Mouse (Mus musculus): ENCODE measurements around the gene Pitpnm2.
"Not testable (repeated sequence)": the region's sequence is repeated elsewhere in the genome, so short reads cannot be mapped to it uniquely, and the experiment has no call there.

The Pitpnm2 gene

GRCm38 (mm10) chr5:124221037-124221735 is 28.4 kb downstream of the Pitpnm2 start:
- no peak for DNase-seq (ENCODE audit: low read depth)

DNA sequence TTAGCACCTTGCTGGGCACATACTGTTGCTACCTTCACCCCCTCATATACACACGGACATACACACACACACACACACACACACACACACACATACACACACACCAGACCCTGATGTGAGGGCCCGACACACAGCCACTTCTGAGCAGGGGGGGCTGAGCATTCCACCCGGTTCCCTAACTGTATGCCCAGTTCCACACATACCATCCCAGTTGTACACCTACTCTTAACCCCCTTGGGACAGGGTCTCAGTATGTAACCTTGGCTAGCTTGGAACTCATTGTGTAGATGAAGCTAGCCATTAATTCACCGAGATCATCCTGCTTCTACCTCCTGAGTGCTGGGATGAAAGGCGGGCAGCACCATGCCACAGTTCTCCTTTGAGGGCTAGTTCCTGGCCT is 29.0 kb downstream of the Pitpnm2 start:
- DNase-seq (ENCODE audit: low read depth), result no peak

DNA sequence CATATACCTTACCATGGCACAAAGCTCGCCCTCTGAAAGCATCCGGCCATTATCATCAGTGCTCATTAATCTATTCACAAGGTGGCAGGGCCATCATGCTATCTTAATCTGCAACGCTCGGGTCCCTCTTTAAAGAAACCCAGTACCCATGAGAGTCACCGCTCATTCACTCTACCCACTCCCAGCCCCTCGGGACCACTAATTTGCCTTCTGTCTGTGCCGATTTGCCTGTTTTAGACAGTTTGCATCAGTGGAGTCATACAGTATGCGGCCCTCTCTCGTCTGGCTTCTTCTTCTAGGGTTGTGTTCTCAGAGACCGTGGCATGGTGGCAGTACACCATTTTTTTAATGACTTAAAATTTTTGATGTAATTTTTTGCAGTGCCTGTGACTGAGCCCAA is 30.1 kb downstream of the Pitpnm2 start:
- no peak for DNase-seq (ENCODE audit: low read depth)

- DNase-seq (ENCODE audit: low read depth), result no peak
Measured at GRCm38 (mm10) chr5:124218986-124219385, 30.6 kb downstream of the Pitpnm2 start.

- no peak for DNase-seq (ENCODE audit: low read depth)
Measured at GRCm38 (mm10) chr5:124217566-124218249, 31.9 kb downstream of the Pitpnm2 start.

DNA sequence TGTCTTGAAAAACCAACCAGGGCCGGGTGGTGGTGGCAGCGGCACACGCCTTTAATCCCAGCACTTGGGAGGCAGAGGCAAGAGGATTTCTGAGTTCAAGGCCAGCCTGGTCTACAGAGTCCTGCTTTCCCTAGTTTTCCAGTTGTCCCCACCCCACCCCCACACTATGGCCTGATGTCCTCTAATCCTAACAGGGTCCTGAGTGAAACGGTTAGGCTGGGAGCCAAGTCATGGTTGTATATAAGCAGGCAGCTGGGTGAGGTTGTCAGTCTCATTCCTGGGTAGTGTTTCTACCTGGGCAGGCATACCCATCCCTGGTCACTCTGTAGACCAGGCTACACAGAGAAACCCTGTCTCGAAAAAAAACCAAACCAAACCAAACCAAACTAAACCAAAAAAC is 32.5 kb downstream of the Pitpnm2 start:
- DNase-seq (ENCODE audit: low read depth), result not testable (repeated sequence)

- DNase-seq (ENCODE audit: low read depth), result no peak
Measured at GRCm38 (mm10) chr5:124216403-124216802, 33.2 kb downstream of the Pitpnm2 start.

DNA sequence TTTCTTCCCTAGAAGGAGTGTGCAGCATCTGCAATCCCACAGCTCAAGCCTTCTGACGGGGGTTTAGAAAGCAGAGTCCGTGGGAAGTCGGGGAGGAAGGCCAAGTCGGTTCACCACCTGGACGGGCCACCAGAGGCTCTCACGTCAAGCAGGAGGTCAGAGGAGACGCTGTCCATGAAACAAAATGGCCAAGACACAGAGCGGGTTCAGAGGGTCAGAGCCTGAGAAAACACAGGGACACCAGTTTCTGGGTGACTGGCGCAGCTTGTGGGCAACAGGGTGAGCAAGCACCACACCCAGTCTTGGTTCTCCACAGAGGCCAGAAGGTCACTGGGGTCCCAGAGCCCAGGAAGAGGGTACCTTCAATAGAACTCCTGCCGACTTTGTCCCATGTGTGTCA is 33.9 kb downstream of the Pitpnm2 start:
- no peak for DNase-seq (ENCODE audit: low read depth)

- no peak for DNase-seq (ENCODE audit: low read depth)
Measured at GRCm38 (mm10) chr5:124214516-124215145, 34.9 kb downstream of the Pitpnm2 start.

GRCm38 (mm10) chr5:124213588-124214469 is 35.7 kb downstream of the Pitpnm2 start:
- no peak for DNase-seq (ENCODE audit: low read depth)

DNA sequence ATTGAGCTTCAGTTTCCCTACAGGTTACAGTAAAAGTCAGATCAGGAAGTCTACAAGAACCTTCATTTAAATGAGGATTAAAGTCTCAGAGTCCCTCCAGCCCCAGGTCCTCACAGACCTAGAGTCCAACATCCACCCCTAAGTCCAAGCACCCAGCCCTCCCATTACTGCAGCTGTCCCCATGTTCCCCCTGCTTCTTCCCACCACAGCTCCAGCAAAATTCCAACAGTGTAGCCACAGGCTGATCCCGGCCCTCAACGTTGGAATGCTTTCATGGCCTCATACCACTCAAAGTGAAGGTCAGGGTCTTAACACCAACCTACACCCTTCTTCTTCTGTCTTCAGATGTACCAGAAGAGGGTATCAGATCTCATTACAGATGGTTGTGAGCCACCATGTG is 37.9 kb downstream of the Pitpnm2 start:
- no peak for DNase-seq (ENCODE audit: low read depth)

DNA sequence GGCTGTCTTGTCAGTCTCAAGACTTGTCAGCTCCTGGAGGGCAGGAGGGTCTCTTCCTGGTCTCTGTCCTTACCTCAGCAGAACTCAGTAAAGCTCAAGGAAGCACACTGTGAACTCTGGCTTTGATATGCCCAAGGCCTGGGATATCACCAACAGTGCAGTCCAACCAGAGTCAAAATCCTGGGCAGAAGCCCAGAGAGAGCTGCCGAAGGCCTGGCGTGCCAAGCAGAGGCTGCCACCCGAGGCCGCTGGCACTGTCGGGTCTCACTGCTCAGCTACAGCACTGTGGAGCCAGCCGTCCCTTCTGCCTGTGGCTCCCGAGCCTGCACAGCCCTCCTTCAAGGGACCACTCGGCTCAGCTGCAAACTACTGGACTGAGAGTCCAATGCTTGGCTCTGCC is 38.3 kb downstream of the Pitpnm2 start:
- no peak for DNase-seq (ENCODE audit: low read depth)

DNA sequence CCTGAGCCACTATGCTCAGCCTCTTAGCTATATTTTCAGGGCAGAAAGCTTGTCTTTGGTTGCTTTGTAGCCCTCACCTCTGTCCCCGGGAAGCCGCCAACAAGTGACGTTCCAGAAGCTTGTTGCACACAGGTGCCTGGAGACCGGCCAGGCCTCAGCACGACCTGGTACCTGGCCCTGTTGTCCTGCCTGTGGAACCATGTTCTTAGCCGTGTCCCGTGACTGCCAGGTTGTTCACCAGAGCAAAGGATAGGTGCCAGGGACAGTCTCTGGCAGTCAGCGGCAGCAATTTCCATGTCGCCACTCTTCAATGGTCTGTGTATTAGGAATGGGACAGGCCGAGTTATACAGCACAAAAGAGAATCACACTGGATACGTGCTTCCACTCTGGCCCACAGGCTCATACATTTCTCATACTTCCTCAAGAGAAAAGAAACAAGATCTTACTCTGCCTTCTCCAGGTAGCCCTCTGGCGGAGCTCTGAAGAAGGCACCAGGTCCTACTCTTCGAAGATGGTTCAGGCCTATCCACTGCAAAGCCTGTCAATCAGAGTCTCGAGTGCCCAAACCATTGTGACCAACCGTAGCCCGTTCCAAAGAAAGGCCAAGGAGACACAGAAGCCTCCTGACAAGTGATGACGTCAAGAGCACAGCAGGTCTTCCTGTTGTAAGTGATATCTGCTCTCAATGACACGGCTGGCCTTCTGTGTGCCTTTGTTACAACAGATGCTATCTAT is 39.1 kb downstream of the Pitpnm2 start:
- DNase-seq (ENCODE audit: low read depth), result no peak

GRCm38 (mm10) chr5:124209850-124210249 is 39.7 kb downstream of the Pitpnm2 start:
- no peak for DNase-seq (ENCODE audit: low read depth)

DNA sequence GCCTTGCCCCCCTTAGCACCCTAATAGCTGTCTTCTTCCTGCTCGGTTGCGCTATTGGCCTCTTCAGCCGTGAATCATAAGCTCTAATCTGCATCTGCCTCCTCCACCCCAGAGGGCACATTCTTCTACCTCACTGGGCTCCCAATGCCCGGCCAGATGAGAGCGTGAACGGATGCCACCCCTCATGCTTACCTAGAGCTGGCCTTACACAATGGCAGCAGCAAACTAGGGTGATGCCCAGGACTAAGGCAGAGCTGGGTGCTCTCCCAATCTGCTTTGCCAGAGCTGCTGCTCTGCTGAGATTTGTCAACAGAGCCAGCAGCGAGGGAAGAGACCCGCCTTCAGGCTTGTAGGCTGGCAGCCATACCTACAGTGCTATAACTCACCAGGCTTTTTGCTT is 41.5 kb downstream of the Pitpnm2 start:
- DNase-seq (ENCODE audit: low read depth), result no peak

GRCm38 (mm10) chr5:124206481-124207038 is 43.0 kb downstream of the Pitpnm2 start:
- no peak for DNase-seq (ENCODE audit: low read depth)

- DNase-seq (ENCODE audit: low read depth), result no peak
Measured at GRCm38 (mm10) chr5:124205809-124206380, 43.7 kb downstream of the Pitpnm2 start.

DNA sequence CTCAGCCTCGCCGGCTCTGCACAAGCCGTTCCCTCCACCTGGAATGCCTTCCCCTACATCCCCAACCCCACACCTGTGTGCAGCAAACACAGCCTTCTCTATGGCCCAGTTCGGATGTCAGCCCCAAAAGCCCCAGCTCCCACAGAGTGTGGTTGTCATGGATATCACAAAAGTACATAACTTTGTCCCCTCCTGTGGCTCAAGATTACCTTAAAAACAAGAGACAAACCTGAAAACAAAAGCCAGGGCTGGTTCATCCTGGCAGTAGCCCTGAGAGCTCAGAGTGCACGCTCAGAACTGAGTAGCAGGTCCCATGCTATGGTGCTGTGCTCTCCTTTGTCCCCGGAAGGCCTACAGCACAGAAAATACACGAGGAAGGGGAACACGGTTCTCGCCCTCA is 44.3 kb downstream of the Pitpnm2 start:
- DNase-seq (ENCODE audit: low read depth), result no peak

DNA sequence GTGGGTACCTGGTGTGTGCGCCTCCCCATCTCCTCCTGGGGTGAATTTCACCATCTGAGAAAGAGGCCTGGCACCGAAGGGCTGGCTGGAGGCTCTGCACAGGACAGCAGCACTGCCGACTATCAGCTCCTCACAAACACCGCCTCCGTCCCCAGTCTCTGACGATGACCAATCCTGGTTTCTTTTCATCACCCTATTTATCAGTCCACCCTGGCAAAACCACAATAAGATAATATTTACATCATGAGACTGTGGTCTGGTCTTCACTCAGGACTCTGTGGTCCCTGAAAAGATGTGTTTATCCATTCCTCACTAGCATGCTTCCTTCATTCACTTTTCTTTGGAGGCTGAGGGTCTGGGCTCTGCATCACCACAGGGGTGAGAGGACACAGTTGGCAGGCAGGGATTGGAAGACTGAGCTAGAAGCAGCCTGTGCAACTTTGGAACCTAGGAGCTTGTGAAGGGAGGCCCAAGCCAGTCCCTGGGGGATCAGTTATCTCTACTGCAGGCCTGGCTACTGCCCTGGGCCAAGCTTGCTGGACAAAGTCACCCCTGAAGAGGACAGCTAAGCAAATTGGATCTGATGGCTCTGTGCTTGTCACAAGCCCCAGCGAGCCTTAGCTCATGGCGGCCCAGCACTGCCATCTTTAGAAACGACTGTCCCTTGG is 45.3 kb downstream of the Pitpnm2 start:
- DNase-seq (ENCODE audit: low read depth), result no peak

DNA sequence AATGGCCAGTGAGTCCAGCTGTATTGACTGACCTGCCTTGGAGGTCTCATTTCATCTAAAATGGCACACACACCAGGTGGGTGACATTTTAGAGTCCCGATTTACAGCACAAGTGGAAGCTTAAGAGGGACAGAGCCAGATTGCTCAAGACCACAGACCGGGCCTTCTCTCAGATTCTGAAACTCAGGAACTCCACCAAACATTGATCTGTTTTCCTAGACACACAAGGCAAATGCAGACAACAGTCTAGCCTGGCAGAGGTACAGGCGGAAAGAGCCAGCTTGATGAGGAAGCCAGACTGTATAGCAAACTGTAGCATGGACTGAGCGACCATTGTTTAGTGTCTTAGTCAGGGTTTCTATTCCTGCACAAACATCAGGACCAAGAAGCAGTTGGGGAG is 46.3 kb downstream of the Pitpnm2 start:
- no peak for DNase-seq (ENCODE audit: low read depth)

Measured in c-Kit-positive CD71-negative TER-119-negative erythroid progenitor cells, embryonic 14.5 days (primary cell).